Mouse (Mus musculus) olfactory bulb, adult 2 months (tissue): ENCODE measurements around the gene Ksr1.

Experiments
- CTCF ChIP-seq: fragments of 200-500 bp; IDR thresholded peaks from 2 replicates; pipeline ENCODE4 v1.5.1; 2012; ENCODE audit warnings: low read depth, mild to moderate bottlenecking, low read length, moderate library complexity; ENCODE audit not compliant: insufficient read depth
- POLR2A ChIP-seq: fragments of 200-500 bp; IDR thresholded peaks from 2 replicates; pipeline ENCODE4 v1.6.1; 2012; ENCODE audit warnings: mild to moderate bottlenecking, low read depth, low read length, moderate library complexity; ENCODE audit not compliant: insufficient read depth

- TF ChIP-seq POLR2A (no peak), CTCF (no peak)
Observed at GRCm38 (mm10) chr11:79103461-79103869, 42.7 kb downstream of the Ksr1 start.
